Mouse (Mus musculus) T-helper 1 cell (primary cell): ENCODE results near the gene Smyd2.

Experiments
- in situ Hi-C: fragments of 300-600 bp; cut with MboI, MseI; formaldehyde crosslinking; loops from one replicate; pipeline ENCODE4 v1.15.1; 2025; ENCODE audit warnings: high pct_unique_total_duplicates

The Smyd2 gene

DNA sequence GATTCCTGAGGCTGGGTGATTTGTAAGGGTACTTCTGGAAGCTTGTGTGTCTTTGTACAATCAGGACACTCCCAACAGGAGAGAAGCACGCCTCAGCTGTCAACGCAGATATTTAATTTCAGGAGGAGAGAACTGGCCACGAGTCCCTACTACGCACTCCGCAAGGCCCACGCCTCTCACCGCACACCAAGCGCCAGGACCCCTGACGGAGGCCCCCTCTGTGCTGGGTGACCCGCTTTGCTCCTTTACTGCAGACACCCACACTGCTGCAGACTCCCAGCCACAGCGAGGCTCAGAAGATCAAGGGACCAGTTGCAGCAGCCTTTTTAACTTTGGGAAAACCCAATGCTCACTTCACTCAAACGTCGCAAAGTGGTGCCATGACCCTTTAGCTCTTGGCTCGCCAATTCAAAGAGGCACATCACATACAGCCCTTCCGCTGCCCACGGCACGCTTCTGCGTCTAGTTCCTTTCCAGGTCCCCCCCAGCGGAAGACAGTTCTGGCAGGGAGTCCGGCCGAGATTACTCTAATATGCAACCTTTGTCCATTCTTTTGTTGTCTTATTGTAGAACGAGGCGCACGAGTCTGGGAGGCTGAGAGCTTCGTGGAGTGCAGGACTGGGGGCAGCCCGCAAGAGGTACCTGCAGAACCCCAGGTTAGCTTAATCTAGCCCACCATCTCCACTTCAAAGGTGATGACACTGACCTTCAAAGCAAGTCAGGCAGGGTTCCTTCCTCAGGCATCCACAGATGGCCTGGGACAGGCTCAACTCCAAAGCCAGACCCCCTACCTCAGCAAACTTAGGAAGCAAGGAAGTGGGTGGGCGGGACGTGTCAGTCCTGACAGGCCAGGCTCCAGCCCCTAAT lies 1.2 kb downstream of the Smyd2 start:
- in situ Hi-C loops: no loop called here

DNA sequence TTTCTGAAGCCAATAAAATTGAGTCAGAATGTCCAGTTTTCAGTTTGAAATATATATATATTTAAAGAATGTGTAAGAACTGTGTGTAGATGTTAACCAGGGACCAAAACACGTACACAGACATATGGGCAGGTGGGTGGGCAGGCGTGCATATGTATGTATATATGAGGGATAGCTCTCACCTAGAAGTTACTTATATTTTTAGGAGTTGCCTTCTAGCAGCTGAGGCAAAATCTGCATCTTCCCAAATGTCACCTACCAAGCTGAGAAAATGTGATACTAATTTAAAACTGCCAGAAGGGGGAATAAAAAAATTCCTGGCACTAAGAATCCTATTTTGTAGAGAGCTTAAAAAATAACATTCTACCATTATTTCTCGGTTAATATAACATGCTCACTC lies 2.4 kb downstream of the Smyd2 start:
- in situ Hi-C loops: no loop called here

DNA sequence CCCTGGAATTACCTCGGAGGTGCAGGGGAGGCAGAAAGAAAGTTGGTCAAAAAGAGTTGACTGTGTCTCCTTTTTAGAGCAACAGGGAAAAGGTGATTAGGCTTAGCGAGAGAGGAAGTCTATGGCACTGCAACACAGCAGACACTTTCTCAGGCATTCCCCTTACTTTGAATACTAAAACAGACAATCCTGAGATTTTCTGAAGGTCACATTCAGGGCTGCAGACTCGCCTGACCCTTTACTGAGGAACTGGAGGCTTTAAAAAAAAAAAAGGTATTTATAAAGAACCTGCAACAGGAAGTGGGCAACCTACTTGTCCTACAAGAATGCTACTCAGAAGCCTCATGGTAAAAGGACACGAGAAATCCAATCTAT lies 5.0 kb downstream of the Smyd2 start:
- in situ Hi-C loops: no loop called here

DNA sequence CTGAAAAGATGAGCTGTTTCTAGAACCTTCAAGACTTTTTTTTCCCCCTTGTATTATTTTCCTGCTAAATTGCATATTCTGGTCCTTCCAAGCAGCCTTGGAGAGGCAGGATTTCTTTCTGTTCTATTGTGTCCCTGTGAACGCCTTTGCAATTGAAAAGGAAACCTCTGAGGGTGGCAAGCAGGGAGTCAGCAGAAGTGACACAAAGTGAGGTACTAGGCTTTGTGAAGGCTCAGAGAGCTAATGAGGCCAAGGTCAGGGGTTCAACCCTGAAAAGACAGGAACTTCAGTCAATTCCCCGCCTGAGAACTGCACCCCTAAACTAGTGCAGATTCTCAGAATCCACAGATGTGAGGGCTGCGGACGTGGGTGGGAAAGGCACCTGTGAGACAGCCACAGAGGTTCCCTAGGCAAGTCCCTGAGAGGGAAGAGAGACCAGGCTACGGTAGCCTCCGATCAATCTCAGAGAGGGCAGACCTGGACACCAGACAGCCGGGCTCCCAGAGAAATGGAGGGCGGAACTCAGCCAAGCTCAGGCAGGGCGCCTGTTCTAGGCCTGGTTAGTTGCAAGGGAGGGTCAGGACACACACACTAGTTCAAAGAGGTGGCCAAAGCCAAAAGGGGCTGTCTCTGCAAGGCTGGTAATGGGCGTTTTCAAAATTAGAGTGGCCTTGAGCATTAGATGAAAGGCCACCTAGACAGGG lies 5.6 kb downstream of the Smyd2 start:
- in situ Hi-C loops: no loop called here

DNA sequence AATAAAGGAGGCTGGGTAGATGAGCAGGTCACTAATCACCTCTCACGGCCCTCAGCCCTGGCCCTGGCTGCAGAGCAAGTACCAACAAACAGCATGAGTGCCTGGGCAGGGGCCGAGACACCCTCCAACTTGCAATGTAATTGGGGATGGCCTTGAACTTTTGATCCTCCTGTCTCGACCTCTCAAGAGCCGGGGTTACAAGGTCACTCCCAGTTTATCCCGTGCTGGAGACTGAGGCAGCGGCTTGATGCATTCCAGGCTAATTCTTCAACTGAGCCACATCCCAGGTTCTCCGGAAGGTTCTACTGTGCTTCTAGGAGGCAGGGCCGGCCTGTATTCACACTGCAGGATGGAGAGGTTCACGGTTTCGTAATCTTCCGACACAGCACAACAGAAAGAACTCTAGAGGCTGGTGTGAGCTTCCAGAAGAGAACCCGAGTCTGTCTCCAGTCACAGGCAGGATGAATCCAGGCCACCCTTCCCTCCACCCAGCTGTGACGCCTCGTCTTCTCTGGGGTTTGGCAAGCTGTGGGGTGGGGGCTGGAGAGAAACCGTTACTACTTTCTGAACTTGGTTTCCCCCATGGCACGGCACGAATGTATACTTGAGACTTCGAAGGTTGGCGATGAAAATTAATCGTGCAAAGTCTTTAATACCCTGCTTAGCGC lies 8.9 kb downstream of the Smyd2 start:
- in situ Hi-C loops: no loop called here

DNA sequence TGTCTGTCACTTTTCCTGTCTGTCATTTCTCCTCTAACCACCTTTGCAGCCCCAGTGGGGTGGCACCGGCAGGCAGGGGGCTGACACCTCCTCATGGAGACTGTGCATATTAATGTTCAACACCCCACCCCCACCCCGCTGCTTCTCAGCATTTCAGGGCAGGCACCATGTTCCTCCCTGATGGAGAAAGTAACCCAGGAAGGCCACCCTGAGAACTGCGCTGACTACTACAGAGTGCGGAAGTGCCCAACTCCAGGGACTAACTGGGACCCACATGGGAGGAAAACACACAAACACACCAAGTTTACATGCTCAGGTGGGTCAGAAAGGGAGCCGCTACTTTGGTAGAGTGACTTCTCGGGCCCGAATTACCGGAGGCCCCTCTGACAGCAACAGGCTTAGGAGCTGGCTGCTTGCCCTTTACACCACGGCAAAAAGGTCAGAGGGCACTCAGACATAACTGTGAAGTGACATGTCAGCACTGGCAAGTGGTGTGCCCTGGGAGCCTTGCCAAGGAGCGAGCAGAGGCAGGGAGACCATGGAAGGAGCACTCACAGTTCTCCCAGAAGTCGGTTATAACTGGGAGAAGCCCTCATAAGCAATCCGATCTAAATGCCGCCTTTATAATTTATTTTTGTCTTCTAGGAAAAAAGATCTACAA lies 11.3 kb downstream of the Smyd2 start:
- in situ Hi-C loops: no loop called here

DNA sequence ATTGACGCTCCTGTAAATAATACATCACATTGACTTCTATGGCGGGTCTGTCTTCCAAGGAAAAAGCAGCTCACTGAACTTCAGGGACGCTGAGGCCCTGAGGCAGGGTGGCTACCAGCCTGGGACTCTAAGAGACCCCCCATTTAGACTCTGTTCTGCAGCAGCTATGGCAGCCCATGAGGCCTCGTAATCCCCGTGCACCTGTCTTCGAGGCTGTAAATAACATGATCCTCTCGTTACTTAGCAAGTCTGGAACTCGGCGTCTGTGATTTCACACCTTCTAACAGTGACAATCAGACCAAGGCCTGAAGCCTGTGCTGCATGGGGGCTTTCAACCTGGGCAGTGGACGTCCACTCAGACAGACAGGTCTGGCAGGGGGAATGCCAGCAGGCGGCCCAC lies 19.0 kb downstream of the Smyd2 start:
- in situ Hi-C loops: no loop called here

DNA sequence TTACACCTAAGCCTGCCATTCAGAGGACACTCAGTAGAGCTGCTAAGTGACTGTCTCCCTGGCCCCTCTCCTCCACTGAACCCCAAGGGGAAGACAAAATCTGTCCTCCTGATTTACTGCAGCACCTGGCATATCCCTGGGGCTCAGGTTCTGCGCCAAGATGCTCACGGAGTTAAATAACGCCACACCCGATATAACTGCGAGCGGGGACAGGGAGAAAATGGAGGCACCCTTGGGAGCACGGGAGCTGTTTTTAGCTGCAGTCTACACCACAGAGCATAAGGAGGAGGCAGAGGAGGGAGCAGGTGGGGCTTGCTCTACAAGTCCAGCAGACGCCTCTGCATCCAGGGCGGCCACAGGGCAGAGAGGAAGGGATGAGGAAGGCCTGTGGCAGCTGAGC lies 19.8 kb downstream of the Smyd2 start:
- in situ Hi-C loops: no loop called here

DNA sequence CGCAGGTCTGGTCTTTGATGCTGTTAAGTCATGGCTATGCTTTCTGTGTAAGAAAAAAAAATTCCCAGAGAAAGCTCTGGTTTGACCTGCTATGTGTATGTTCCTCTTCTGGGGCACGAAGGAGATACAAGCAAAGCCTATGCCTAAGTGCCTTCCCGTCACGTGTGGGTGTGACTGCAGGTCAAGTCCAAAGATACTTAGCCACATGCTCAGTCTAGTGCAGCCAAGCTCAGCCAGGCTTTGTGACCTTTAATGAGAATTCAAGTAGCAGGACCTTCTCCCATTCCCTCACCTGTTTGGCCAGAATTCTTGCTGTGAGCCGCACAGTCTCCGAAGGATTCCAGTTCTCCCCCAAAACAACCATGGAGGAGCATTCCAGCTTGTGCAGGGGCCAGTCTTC lies 22.6 kb downstream of the Smyd2 start:
- in situ Hi-C loops: no loop called here

DNA sequence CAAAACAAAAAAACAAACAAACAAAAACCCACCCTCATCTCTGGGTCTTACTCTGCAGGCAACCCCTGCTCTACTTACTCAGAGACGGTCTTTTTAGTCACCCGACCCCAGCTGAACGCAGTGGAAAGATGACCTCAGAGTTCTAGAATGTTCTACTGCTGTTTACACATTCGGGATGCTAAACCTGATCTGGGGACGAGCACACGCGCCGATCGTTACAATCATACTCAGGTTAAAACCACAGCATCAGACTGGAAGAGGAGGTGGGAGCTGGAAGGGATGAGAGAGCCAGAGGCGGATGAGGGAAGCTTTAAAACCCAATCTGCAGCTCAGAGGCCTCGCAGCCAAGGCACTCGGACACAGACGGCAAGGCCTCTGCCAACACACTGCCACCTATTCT lies 23.5 kb downstream of the Smyd2 start:
- in situ Hi-C loops: no loop called here

DNA sequence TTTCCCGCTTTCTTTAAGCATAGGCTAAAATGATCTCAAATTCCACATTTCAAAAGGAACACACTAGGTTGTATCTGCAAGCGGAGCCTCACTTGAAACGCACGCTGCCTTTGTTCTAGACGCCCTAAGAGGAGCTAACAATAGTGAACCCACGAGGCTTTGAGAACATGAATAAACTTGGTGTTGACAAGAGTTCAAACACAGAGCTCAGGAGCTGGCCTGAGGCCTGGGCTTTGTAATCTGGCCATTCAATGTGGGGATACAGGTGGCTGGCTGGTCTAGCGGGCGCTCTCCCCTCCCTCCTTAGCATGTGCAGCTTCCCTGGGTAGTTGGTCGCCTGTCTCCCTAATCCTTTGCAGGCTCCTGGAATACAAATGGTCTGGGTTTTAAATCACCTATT lies 24.3 kb downstream of the Smyd2 start:
- in situ Hi-C loops: no loop called here

DNA sequence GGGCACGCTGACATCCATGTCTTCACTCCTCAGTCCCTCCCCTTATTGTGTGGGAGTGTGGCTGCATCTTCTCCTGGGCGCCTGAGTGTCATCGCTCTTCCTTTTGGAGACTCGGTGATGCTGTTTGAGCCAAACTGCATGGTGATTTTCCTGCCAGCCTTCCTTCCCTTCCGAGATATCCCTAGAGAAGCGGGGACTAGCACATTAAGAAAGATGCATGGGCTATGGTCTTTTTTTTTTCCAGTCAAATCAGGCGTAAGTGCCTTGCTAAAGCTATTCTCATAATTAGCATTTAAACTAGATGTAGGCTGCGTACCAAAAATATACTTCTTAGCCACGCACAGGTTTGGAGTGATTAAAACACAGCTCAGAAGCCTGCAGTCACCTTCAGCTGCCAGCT lies 28.0 kb downstream of the Smyd2 start:
- in situ Hi-C loops: no loop called here

DNA sequence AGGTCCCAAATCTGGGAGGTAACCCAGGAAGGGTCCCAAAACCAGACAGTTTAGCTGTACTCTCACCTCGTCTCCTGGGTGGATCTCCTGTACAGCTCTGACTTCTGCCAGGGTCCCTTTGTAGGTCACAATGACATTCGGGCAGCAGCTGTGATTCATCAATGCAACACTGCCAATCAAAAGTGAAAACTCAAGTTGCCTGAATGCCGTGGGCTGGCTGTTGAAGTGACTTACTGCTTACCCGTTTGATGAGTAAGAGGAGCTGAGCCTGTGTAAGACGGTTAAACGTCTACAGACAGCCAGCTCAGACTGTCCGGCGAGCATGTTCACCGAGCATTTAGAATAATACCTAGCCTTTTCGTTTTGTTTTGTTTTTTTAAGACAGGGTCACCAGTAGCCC lies 33.4 kb downstream of the Smyd2 start:
- in situ Hi-C loops: no loop called here

DNA sequence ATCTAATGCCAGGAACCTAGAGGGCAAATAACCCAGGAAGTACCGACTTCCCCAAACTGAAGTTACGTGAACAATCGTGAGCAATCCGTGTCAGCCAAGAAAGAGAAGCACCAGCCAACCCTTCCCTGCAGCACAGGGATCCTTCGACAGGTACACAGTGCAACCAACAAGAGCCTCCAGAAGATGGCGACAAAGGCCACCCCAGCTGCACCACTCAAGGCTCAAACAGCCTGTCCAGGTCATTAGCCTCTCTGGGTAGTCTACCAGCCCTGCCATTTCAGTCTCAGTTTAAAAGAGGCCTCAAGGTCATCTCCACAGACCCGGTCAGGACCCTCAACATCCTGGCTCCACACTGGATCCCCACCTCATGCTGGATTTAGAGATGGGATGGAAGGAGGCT lies 34.6 kb downstream of the Smyd2 start:
- in situ Hi-C loops: no loop called here

DNA sequence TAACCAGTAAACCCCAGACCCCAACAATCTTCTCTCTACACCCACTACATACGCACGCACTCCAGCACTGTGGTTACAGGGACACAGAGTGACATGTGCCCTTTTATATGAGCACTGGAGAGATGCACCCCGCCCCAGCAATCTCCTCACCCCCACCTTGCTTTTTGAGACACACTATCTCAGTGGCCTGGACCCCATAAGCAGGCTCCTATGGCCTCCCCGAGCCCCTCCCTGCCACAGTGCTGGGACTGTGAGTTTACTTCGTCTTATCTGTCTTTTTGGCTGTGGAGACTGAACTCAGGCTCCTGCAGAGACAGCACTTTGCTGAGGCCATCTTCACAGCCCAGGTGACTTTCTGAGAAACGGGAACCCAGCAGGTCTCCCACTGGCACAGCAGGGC lies 36.2 kb downstream of the Smyd2 start:
- in situ Hi-C loops: no loop called here

DNA sequence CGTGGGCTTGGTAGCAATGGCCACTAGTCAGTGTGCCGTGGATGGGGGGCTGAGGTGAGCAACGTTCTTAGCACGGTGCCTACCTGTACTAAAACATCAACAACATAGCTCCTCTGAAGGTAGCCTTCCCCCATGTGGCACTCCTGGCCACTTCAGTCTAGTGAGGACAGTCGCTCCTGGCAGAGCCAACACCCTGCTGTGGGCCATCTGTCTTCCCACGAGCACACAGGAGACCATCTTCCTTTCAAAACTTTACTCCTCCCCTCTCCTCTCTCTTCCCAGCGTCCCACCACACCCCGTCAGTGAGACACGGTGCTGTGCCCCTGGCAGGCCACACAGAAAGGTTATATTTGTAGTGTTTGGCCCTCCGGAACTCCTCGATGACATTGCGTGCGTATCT lies 37.2 kb downstream of the Smyd2 start:
- in situ Hi-C loops: no loop called here

DNA sequence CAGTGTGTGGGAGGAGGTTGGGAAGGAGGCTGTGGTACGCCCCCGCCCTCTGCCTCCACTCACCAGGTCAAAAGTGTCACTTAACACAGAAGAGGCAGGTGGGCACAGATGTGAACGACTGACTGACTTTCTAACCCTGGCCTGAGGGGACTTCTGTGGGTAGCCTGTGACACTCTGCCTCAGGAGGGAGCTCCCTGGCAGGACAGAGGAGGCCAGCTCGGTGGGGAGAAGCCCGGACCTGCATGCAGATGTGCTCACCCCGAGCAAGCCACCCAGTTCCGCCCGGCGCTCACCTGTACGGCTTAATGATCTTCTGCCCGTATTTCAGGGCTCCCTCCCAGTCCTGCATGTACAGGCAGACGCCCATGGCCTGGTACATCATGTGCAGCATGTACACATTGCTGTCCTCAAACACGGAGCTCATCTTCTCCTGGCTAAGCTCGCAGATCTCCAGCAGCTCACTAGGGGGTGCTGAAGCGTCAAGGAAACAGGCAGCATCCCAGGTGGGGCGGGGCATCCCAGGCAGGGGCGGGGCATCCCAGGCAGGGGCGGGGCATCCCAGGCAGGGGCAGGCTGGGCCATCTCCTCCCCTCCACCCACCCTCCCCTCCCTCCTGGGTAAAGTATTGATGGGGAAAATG lies 38.5 kb downstream of the Smyd2 start:
- in situ Hi-C loops: no loop called here

DNA sequence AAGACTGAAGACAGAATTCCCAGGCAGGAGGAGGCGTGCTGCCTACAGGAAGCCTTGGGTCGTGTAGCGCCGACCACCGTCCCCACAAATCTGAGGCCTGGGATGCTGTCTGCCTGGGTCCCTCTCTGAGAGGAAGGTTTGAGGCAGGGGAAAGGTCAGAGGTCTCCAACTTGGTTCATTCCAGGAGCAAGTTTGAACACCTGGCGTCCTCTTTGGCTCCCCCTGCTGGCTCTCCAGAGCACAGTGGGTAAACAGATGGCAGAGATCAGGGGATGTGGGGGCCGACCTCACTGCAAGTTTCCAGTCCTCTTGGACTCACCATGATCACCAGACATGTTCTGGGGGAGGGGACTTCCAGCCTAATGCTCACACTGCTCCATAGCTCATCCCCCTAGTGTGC lies 39.3 kb downstream of the Smyd2 start:
- in situ Hi-C loops: no loop called here

DNA sequence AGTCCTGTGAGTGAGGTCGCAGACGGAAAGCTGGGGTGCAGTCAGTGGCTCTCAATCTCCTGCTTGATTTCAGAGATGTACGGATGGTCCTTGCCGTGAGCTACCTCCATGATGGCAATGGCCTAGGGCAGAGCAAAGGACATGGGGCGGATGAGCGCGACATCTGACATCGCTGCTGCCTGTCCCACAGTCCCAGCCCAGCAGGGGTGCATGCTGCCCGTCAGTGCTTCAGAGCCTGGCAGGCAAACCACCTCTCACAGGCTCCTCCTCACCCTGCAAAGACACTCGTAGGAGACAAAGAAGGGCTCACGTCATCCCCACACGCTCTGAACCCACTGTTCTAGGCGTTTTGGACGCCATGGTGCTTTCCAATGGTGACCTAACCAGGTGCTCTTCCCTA lies 41.4 kb downstream of the Smyd2 start:
- in situ Hi-C loops: no loop called here

DNA sequence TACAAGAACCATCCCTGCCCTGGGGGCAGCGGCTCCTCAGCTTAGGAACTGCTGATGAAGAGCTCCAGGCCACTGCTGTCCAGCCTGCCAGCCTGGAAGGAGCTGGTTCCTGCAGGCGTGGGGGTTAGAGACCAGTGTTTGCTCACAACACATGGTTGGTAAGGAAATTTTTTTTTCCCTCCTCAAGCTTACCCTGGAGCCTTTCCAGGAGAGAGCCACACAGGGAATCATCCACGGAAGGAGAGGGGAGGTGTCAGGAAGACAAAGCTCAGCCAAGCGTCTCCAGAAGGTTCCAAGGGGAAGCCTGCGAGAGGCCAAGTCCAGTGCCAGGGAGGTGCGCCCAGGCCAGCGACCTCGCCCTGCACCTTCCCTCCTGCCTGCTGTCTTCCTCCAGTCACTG lies 42.2 kb downstream of the Smyd2 start:
- in situ Hi-C loops: loop anchor here (5.0 kb wide), 1 partner anchor 97 kb away; no protein-coding TSS in a partner anchor

DNA sequence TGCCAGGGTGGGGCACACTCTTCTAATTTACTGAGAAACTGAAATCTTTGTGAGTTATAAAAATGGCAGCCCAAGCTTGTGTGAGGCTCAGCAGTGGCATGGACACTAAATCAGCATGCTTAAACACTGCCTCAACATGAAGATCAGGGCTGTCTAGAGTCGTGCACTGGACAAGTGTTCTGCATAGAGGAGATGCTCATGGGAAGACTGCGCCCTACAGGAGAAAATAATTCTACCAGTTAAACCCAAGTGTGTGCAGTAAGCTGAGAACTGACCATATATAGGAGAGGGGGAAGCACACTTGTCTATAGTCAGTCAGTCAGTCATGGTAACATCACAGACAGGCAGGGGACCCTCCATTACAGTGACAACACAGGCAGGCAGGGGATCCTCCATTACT lies 43.0 kb downstream of the Smyd2 start:
- in situ Hi-C loops: loop anchor here (5.0 kb wide), 1 partner anchor 98 kb away; no protein-coding TSS in a partner anchor

DNA sequence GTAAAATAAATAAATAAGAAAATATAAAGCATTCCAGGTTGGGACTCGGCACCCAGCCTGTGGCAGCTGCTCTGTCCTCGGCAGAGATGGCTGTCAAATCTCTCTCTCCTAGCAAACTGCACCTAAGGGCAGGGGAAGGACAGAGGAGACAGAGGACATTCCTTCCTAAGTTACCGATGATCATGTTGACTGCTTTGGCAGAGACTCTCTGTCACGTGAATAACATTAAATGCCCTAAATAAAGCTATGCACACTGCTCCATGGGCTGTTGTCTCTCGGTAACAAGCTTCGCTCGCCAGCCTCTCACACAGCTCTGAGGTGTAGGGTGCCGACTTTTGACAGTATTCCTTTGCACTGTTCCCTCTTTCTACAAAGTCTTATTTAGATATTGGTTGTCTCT lies 46.0 kb downstream of the Smyd2 start:
- in situ Hi-C loops: loop anchor here (5.0 kb wide), 1 partner anchor 101 kb away; no protein-coding TSS in a partner anchor
